Mouse (Mus musculus): ENCODE results near the gene Reck.

Reck gene

DNA sequence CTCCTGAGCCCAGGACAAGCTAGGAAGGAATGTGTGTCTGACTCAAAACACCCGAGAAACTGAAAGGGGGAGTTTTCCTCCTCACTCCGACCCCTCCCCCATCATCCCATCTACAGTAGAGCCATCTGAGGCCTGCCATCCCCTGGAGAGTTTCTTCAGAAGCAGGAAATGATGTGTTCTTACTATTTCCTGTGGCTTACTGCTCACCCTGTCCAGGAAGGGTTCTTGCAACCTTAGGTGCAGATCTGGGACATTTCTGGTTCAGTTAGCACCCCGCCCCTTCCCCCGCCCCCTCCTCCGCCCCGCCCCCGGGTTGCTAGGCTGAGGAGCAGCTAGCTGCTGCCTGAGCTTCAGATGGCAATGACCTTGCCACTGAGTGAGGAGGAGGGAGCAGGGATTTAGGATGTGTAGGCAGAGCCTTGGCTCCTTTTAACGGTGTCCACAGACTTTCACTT is 96.8 kb downstream of the Reck start:
- CTCF ChIA-PET = interaction anchor here (0.6 to 3.0 kb wide), 19 partner anchors 9 to 552 kb away, joined by 3 to 26 read pairs (median 4); partner anchors contain the start of gene Glipr2 (in 2 of the 4)
- POLR2A ChIA-PET = interaction anchor here in 3 of 4 experiments (0.6 to 11.2 kb wide), 25 partner anchors 8 to 322 kb away, joined by 3 to 98 read pairs (median 3); partner anchors contain the start of genes Glipr2 (in 2 of the 3), Ccin (in 1 of the 3) and Clta (in 1 of the 3)

DNA sequence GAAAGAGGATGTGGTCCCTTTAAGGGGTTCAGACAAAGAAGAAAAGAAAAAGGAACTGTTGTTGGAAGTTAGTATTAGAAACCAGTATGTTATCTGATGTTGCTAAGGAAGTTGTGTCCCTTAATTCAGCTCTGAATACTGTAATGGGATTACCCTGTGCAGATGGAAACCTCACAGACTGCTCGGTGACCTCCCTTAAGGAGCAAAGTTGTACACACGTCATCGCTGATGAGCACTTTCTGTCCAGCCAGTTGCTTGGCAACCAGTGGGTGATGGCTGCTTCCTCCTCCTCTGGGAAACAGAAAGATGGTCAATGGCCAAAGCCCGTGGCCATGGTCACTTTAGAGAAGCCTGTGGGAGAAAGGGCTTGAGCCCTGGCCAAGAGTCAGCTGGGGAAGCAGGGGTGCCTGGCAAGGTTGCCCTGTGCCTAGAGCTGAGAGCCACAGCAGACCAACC is 98.2 kb downstream of the Reck start:
- ChIA-PET POLR2A (interaction anchor here in 2 of 4 experiments (0.6 to 11.2 kb wide), 7 partner anchors 8 to 39 kb away, joined by 3 to 98 read pairs (median 13); partner anchors contain the start of genes Glipr2 (in 2 of the 2) and Ccin (in 1 of the 2)), CTCF (interaction anchor here in 1 of 4 experiments (1.1 kb wide), 1 partner anchor 262 kb away, joined by 3 read pairs; no protein-coding TSS in a partner anchor)

DNA sequence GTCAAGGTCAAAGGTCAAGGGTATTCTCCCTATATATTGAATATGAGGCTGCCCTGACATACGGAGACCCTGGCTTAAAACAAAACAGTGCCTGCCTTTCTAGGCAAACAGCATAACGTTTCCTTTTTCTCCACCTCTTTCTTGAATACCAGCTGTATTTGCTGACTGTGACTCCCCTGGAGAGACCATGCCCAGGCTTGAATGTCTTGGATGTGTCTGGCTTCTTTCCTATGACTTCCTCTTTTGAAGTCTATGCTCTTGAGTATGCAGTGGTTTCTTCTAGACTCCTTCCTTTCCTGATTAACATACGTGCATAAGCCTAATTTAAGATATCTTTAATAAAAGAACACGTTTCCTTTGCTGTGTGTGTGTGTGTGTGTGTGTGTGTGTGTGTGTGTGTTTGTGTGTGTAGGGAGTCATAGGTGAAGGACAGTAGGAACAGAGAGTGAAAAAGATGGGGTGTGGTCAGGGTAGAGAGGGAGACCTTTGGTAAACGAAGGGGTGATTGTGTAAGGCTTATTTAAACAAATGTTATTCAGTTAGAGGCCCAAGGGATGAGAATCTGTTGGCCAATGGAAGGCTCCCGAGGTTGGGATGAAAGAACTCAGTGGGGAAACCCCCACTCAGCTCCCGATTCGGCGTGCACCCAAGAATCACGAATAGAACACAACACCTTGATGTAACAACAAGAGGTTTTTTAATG is 99.7 kb downstream of the Reck start:
- POLR2A ChIA-PET = interaction anchor here (0.6 to 11.2 kb wide), 20 partner anchors 8 to 291 kb away, joined by 3 to 98 read pairs (median 3); partner anchors contain the start of genes Ccin (in 1 of the 4) and Glipr2 (in 1 of the 4)
- CTCF ChIA-PET = interaction anchor here in 2 of 4 experiments (0.6 to 1.1 kb wide), 4 partner anchors 9 to 1209 kb away, joined by 3 read pairs; no protein-coding TSS in a partner anchor

DNA sequence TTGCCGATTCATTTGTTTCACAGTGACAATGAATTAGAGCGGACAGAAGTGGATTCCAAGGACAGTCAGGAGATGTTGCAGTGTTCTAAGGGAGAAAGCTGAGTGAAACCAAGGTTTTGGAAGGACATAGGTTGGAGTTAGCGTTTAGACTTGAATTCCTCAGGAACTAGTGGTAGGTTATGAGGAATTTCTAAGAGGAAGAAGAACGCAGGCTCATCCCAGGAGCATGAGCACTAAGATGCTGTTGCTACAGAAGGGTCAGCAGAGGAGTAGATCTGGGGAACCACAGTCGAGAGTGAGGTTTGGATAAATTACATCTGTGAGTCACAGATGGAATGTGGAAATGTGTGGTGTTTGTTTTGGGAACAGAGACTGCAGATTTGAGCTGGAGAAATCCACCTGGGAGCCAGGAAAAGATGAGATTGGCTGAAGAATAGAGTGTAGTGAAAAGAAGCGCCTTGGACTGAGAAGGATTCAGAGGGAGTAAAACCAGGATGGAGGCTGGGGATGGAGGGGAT is 101.0 kb downstream of the Reck start:
- ChIA-PET CTCF (interaction anchor here in 1 of 4 experiments (0.6 kb wide), 1 partner anchor 643 kb away, joined by 3 read pairs; no protein-coding TSS in a partner anchor), POLR2A (interaction anchor here in 2 of 4 experiments (0.9 to 11.2 kb wide), 17 partner anchors 10 to 247 kb away, joined by 3 to 98 read pairs (median 3); partner anchors contain the start of gene Glipr2 (in 1 of the 2))

GRCm38 (mm10) chr4:43978521-43979443 is 103.5 kb downstream of the Reck start:
- ChIA-PET POLR2A (interaction anchor here in 3 of 4 experiments (0.8 to 6.2 kb wide), 15 partner anchors 8 to 50 kb away, joined by 3 to 53 read pairs (median 4); partner anchors contain the start of genes Clta (in 1 of the 3) and Glipr2 (in 1 of the 3)), CTCF (interaction anchor here (0.8 to 8.1 kb wide), 7 partner anchors 8 to 141 kb away, joined by 3 to 132 read pairs (median 4); no protein-coding TSS in a partner anchor)

GRCm38 (mm10) chr4:43979746-43980145 is 104.4 kb downstream of the Reck start:
- POLR2A ChIA-PET = interaction anchor here in 2 of 4 experiments (0.9 to 6.2 kb wide), 14 partner anchors 9 to 54 kb away, joined by 3 to 53 read pairs (median 6); partner anchors contain the start of genes Clta (in 1 of the 2) and Glipr2 (in 1 of the 2)
- CTCF ChIA-PET = interaction anchor here (0.5 to 8.1 kb wide), 6 partner anchors 9 to 200 kb away, joined by 3 to 132 read pairs (median 4); no protein-coding TSS in a partner anchor

DNA sequence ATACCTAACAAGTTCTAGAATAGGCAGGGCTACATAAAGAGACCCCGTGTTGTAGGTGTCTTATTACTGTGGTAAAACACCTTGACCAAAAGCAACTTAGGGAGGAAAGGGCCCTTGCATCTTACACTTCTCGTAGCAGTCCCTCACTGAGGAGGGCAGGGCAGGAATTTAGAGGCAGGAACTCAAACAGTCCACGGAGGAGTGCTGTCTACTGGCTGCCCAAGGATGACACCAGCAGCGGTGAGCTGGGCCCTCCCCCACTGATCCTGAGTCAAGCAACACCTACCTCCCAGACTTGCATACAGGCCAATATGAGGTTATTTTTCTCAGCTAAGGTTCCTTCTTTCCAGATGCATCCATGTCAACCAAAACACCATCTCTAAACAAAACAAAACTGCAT is 104.9 kb downstream of the Reck start:
- CTCF ChIA-PET = interaction anchor here (0.5 to 8.1 kb wide), 8 partner anchors 9 to 200 kb away, joined by 3 to 132 read pairs (median 5); no protein-coding TSS in a partner anchor
- POLR2A ChIA-PET = interaction anchor here in 3 of 4 experiments (0.9 to 6.2 kb wide), 11 partner anchors 8 to 55 kb away, joined by 4 to 53 read pairs (median 10); partner anchors contain the start of gene Glipr2 (in 1 of the 3)

- CTCF ChIA-PET = interaction anchor here in 3 of 4 experiments (0.9 to 8.1 kb wide), 5 partner anchors 9 to 55 kb away, joined by 3 to 132 read pairs (median 26); no protein-coding TSS in a partner anchor
These were observed 105.5 kb downstream of the Reck start for GRCm38 (mm10) chr4:43980846-43981245.

GRCm38 (mm10) chr4:43981251-43981650 is 105.9 kb downstream of the Reck start:
- ChIA-PET POLR2A (interaction anchor here (0.7 to 6.2 kb wide), 14 partner anchors 7 to 1441 kb away, joined by 3 to 53 read pairs (median 8); partner anchors contain the start of gene Glipr2 (in 1 of the 4)), CTCF (interaction anchor here (0.7 to 8.1 kb wide), 12 partner anchors 10 to 221 kb away, joined by 3 to 132 read pairs (median 12); no protein-coding TSS in a partner anchor)

More at GRCm38 (mm10) chr4:43980846-43981245, 105.5 kb downstream of the Reck start:
- POLR2A ChIA-PET = interaction anchor here in 3 of 4 experiments (0.9 to 6.2 kb wide), 12 partner anchors 9 to 55 kb away, joined by 4 to 53 read pairs (median 10); partner anchors contain the start of gene Glipr2 (in 1 of the 3)

- ChIA-PET POLR2A (interaction anchor here (0.5 to 6.2 kb wide), 20 partner anchors 10 to 1124 kb away, joined by 3 to 53 read pairs (median 6); partner anchors contain the start of gene Glipr2 (in 2 of the 4)), CTCF (interaction anchor here (0.5 to 8.1 kb wide), 45 partner anchors 9 to 576 kb away, joined by 3 to 132 read pairs (median 4); partner anchors contain the start of genes Clta (in 1 of the 4), Creb3 (in 1 of the 4), Hint2 (in 1 of the 4) and Tln1 (in 1 of the 4))
These were observed 106.9 kb downstream of the Reck start for GRCm38 (mm10) chr4:43982053-43982732.

GRCm38 (mm10) chr4:43983181-43983580 is 107.9 kb downstream of the Reck start, which contains the start of gene Ccin:
Gene Ccin, plus strand, starts transcription at chr4:43983483.
- POLR2A ChIA-PET = interaction anchor here in 3 of 4 experiments (0.9 to 6.2 kb wide), 17 partner anchors 9 to 89 kb away, joined by 3 to 53 read pairs (median 6); partner anchors contain the start of genes Clta (in 1 of the 3) and Glipr2 (in 1 of the 3)
- CTCF ChIA-PET = interaction anchor here (0.6 to 8.1 kb wide), 15 partner anchors 9 to 554 kb away, joined by 3 to 132 read pairs (median 5); partner anchors contain the start of genes Creb3 (in 1 of the 4) and Tln1 (in 1 of the 4)

GRCm38 (mm10) chr4:43983756-43984155 is 108.4 kb downstream of the Reck start:
- POLR2A ChIA-PET = interaction anchor here in 3 of 4 experiments (0.9 to 6.2 kb wide), 17 partner anchors 9 to 88 kb away, joined by 3 to 53 read pairs (median 5); partner anchors contain the start of genes Clta (in 1 of the 3) and Glipr2 (in 1 of the 3)

DNA sequence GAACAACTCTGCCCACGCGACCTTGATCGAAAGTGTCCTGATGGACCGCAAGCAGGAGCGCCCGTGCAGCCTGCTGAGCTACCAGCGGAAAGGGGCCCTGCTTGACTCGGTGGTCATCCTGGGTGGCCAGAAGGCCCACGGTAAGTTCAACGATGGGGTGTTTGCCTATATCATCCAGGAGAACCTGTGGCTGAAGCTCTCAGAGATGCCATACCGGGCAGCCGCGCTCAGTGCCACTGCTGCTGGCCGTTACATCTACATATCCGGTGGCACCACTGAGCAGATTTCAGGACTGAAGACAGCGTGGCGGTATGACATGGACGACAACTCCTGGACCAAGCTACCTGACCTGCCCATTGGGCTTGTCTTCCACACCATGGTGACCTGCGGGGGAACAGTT is 109.0 kb downstream of the Reck start:
- POLR2A ChIA-PET = interaction anchor here (0.6 to 6.2 kb wide), 15 partner anchors 9 to 461 kb away, joined by 3 to 53 read pairs (median 5); partner anchors contain the start of genes Clta (in 1 of the 4), Glipr2 (in 1 of the 4) and Tpm2 (in 1 of the 4)
- CTCF ChIA-PET = interaction anchor here (1.0 to 8.1 kb wide), 8 partner anchors 10 to 135 kb away, joined by 3 to 132 read pairs (median 10); no protein-coding TSS in a partner anchor

More at GRCm38 (mm10) chr4:43983756-43984155, 108.4 kb downstream of the Reck start:
- CTCF ChIA-PET = interaction anchor here (0.6 to 8.1 kb wide), 10 partner anchors 9 to 554 kb away, joined by 3 to 132 read pairs (median 6); no protein-coding TSS in a partner anchor

DNA sequence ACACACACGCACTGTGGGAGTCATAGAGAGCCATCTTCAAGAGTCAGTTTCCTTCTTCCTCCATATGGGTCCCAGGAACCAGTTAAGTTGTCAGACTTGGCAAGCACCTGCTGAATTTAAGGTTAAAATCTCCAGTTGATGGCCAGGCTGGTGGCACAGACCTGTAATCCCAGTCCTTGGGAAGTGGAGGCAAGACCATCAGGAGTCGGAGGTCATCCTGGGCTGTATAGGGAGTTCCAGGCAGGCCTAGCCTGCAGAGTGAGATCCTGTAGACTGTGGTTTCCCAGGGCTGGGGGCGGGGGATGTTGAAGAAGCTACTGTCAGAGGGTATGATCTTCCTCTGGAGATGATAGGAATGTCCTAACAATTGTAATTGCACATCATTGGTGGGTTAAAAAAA is 113.6 kb downstream of the Reck start:
- ChIA-PET POLR2A (interaction anchor here in 1 of 4 experiments (0.9 to 1.4 kb wide), 4 partner anchors 9 to 33 kb away, joined by 3 to 9 read pairs (median 6); no protein-coding TSS in a partner anchor), CTCF (no interaction called here)

GRCm38 (mm10) chr4:43993072-43993471 is 117.7 kb downstream of the Reck start:
- POLR2A ChIA-PET = interaction anchor here (0.6 to 3.4 kb wide), 20 partner anchors 9 to 431 kb away, joined by 3 to 20 read pairs (median 4); partner anchors contain the start of genes Clta (in 1 of the 4), Creb3 (in 1 of the 4), Glipr2 (in 1 of the 4) and Tln1 (in 1 of the 4)
- CTCF ChIA-PET = interaction anchor here in 2 of 4 experiments (0.6 to 1.8 kb wide), 2 partner anchors 67 to 233 kb away, joined by 3 to 4 read pairs; no protein-coding TSS in a partner anchor

Data from embryonic stem cell, embryonic (primary cell).